Mouse (Mus musculus) embryonic facial prominence, embryonic 10.5 days (tissue): ENCODE data around the gene Lsg1. TPM values are rescaled to one million over a fixed set of nuclear protein-coding genes. Genes with fewer than 3 reads are reported as not detected.

Experiments
- DNase-seq: peaks from one replicate; pipeline ENCODE4 v3.0.0-alpha.2; 2017; ENCODE audit warnings: low spot score
- H3K27ac ChIP-seq: fragments of 300-500 bp; sonication (generic); replicated peaks from 2 replicates; pipeline ENCODE4 v1.5.1; 2016; ENCODE audit warnings: mild to moderate bottlenecking
- H3K27me3 ChIP-seq: fragments of 300-500 bp; sonication (generic); replicated peaks from 2 replicates; pipeline ENCODE4 v1.6.1; 2016; ENCODE audit warnings: low read depth, mild to moderate bottlenecking; ENCODE audit not compliant: poor library complexity, severe bottlenecking
- H3K36me3 ChIP-seq: fragments of 300-500 bp; sonication (generic); replicated peaks from 2 replicates; pipeline ENCODE4 v1.6.1; 2016; ENCODE audit warnings: mild to moderate bottlenecking, moderate library complexity
- H3K4me1 ChIP-seq: fragments of 300-500 bp; sonication (generic); 2 replicates; pipeline ENCODE4 v1.6.1; 2016
- H3K4me3 ChIP-seq: fragments of 300-500 bp; sonication (generic); 2 replicates; pipeline ENCODE4 v1.5.1; 2016; ENCODE audit warnings: mild to moderate bottlenecking, moderate library complexity
- H3K9me3 ChIP-seq: fragments of 300-500 bp; sonication (generic); 2 replicates; pipeline ENCODE4 v1.6.1; 2016; ENCODE audit warnings: mild to moderate bottlenecking
- WGBS: fragments of 180-500 bp; shearing (Covaris S2); methylation state at CpG from one replicate; pipeline ENCODE4 v1.1.7; 2016; 5-methylcytosine and 5-hydroxymethylcytosine counted together
- polyA plus RNA-seq: library from polyadenylated mRNA; unstranded; fragments of >200 nt; fragmentation: Nextera tagmentation; extraction: Ambion mirVana; gene quantifications from 2 replicates; pipeline ENCODE4 v1.2.1, GENCODE M21; 2016

Lsg1 gene
- polyA plus RNA-seq, 1 experiment from 2014 or later: 95.3 TPM

DNA sequence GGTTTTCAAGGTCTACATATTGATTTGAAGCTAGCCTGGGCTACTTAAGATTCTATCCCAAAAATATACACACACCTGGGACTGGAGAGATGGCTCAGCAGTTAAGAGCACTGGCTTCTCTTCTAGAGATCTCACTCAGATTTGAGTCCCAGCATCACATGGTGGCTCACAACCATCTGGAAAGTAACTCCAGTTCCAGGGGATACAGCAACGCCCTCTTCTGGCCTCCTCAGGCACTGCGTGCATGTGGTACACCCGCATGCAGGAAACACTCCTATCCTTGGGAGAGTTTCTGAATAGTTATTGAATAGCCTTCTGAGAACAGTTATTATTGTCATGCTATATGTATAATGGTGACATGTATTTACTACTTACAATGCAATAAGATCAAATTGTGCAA, 66.2 kb downstream of the Lsg1 start:
- Histone ChIP-seq H3K9me3 (no peaks in the 10 kb centered on the region), H3K4me1 (no peaks in the 10 kb centered on the region), H3K27ac (no peak overlapping the region), H3K27me3 (no peaks in the 10 kb centered on the region), H3K36me3 (peaks cover 44% of the 10 kb centered on the region), H3K4me3 (no peak overlapping the region)
- no peak for DNase-seq
- WGBS: 58% methylated on average over 3 of the region's 3 CpGs

DNA sequence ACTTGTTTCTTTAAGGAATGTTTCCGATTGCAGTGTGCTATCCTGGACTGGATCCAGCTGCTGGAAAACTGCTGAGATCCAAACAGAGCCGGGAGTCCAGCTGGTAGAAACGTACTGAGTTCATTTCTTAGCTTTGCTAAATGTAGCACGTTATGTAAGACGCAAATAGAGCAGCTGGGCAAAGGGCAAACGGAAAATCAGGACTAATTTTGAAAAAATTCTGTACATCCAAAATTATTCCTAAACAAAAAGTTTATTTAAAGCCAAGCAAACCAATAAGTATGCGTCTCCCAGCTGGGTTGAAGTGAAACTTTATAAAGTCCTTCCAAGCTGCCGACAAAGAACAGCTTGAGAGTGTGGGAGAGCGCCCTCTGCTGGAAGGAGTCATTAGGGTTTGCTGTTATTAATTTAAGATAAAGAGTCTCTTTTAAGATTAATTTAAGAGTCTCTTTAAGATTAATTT, 67.0 kb downstream of the Lsg1 start:
- 41% methylated on average over 9 of the region's 9 CpGs for WGBS
- peaks cover 46% of the 10 kb centered on the region for H3K36me3 ChIP-seq

DNA sequence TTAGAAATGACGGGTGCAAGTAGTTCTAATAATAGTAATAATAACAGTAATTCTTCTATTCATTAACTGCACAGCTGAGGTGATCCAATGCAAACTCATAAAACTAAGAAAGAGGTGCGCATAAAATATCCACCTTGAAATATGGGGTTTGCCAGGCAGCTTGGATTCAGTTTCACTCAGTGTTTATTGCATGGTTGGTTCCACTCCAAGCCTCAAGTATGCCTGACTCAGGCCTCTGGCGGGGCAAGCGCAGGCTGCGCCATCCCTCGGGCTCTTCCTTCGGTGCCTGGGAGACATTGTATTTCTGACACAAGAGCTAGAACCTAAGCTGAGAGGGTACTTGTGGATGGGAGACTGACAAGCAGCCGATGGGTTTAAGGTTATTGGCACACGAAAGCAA, 68.8 kb downstream of the Lsg1 start:
- H3K4me3 ChIP-seq: no peak overlapping the region
- WGBS: 86% methylated on average over 9 of the region's 9 CpGs
- peaks cover 2% of the 10 kb centered on the region; the same call in 1 of the 2 replicates for H3K4me1 ChIP-seq
- H3K27me3 ChIP-seq: no peaks in the 10 kb centered on the region
- no peak for DNase-seq
- no peak overlapping the region for H3K27ac ChIP-seq
- H3K36me3 ChIP-seq: peaks cover 47% of the 10 kb centered on the region
- peaks cover 6% of the 10 kb centered on the region; the same call in 1 of the 2 replicates for H3K9me3 ChIP-seq

More for the DNA sequence above, 67.0 kb downstream of the Lsg1 start:
- Histone ChIP-seq H3K27ac (no peak overlapping the region), H3K4me1 (no peaks in the 10 kb centered on the region), H3K27me3 (no peaks in the 10 kb centered on the region), H3K4me3 (no peak overlapping the region), H3K9me3 (peaks cover 3% of the 10 kb centered on the region; the same call in 1 of the 2 replicates)
- peak; percentile 75 for DNase-seq

DNA sequence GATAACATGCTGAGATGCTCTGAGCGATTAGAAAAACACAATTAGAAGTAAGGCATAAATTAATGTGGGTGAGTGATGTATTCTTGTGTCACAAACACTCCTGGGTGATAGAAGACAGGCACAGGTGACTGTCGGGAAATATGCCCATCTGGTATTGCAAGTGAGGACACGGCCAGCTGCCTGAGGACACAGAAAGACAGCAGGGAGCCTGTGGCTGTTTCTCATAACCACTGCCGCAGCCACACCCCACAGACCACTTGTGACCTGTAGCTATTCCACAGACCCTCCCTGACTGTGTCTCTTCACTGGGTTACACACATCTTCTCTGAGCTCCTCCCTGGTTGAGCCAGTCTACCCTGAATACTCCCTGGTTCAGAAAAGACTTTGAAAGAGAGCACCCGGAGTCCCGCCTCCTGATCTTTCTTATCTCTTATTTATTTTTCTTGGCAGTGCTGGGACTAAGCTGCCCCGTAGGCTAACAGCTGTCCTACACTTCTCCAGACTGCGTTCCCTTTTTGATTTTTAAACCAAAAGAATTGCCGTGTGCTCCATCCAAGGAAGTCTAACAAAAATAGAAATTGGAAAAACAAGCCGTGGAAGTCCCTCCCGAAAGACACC, 69.6 kb downstream of the Lsg1 start:
- Histone ChIP-seq H3K27me3 (no peaks in the 10 kb centered on the region), H3K27ac (no peak overlapping the region), H3K36me3 (peaks cover 41% of the 10 kb centered on the region), H3K4me1 (peaks cover 10% of the 10 kb centered on the region), H3K9me3 (peaks cover 6% of the 10 kb centered on the region; the same call in 1 of the 2 replicates), H3K4me3 (no peak overlapping the region)
- WGBS: 69% methylated on average over 11 of the region's 11 CpGs
- DNase-seq: no peak

DNA sequence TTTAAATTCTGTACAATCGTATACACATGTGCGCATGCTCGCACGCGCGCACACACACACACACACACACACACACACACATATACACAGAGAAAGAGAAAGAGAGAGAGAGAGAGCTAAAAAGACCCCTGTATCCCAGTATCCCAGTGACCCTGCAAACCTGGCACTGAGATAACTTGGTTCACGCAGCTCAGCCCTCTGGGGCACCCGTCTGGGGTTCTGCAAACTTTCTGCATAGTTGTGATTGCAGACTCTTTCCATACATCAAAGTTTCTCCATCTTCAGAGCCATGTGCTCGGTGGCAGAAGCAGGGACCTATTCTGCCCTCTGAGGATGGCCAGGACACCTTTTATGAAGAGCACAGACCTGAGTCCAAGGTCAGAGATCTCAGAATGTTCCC, 70.4 kb downstream of the Lsg1 start:
- 94% methylated on average over 9 of the region's 9 CpGs for WGBS
- no peak overlapping the region for H3K4me3 ChIP-seq

DNA sequence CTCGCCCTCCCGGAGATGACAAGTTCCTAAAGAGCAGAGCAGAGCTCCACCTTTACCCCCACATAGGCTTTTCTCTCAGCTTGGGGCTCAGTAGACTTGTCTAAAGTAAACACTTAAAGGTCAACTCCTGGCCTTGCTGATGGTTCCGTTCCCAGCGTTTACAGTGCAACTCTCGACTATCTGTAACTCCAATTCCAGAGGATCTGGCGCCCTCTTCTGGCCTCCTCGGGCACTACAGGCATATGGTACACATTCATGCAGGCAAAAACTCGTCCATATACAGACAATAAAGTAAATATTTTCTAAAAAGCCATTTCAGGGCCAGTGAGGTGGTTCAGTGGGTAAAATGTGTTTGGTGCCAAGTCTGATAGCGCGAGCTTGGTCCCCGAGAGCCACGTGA, 72.0 kb downstream of the Lsg1 start:
- peaks cover 28% of the 10 kb centered on the region for H3K4me1 ChIP-seq
- WGBS: 68% methylated on average over 12 of the region's 12 CpGs
- H3K36me3 ChIP-seq: peaks cover 33% of the 10 kb centered on the region
- peak; percentile 41 for DNase-seq
- peaks cover 6% of the 10 kb centered on the region; the same call in 1 of the 2 replicates for H3K9me3 ChIP-seq
- H3K27me3 ChIP-seq: no peaks in the 10 kb centered on the region
- no peak overlapping the region for H3K27ac ChIP-seq
- H3K4me3 ChIP-seq: no peak overlapping the region

More for the DNA sequence above, 70.4 kb downstream of the Lsg1 start:
- H3K4me1 ChIP-seq: peaks cover 18% of the 10 kb centered on the region
- H3K9me3 ChIP-seq: peaks cover 6% of the 10 kb centered on the region; the same call in 1 of the 2 replicates
- H3K27ac ChIP-seq: no peak overlapping the region
- H3K36me3 ChIP-seq: peaks cover 33% of the 10 kb centered on the region
- DNase-seq: no peak
- no peaks in the 10 kb centered on the region for H3K27me3 ChIP-seq

DNA sequence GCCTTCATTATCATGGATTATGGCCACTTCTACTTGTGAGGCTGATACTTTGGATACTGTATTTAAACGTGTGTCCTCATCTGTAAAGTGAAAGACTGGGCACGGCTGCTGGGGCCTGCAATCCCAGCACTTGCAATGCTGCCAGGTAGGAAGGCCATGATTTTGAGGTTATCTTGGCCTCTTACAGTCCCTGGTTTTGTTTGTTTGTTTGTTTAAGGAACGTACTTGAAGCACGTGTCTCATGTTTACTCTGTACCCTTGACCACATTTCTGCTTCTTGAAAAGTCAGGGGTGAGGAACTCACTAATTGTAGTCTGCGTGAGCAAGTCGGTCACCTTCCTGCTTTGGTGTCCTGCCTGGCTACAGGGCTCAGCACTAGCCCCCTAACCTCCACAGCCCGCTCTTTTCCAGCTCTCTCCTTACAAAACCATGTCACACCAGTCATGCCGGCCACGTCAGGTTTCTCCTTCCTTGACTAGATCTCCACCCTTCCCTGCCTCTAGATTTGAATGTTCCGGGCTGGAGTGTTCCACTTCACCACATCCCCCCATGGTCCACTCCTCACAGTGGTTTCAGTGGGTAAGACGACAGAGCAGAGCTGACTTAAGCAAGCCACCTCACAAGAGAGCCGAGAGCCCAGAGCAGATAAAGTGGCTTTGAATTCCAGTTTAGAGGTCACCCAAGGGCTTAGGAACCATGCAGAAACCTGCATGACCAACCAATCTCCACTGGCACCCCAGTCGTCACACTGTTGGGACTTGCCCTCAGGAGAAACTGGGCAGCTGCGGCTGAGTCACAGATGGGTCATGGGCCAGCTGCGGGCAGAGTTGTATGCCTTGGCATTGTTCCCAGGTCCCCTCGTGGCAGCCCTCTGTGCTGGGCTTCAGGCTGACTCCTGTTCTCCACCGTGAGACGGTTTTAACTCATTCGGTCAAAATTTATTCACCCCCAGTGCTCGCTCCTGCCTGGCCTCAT, 74.1 kb downstream of the Lsg1 start:
- peaks cover 6% of the 10 kb centered on the region; the same call in 1 of the 2 replicates for H3K9me3 ChIP-seq
- H3K4me3 ChIP-seq: no peak overlapping the region
- H3K27ac ChIP-seq: no peak overlapping the region
- peaks cover 33% of the 10 kb centered on the region for H3K36me3 ChIP-seq
- peaks cover 33% of the 10 kb centered on the region for H3K4me1 ChIP-seq
- DNase-seq: no peak
- no peaks in the 10 kb centered on the region for H3K27me3 ChIP-seq
- 82% methylated on average over 20 of the region's 20 CpGs for WGBS

DNA sequence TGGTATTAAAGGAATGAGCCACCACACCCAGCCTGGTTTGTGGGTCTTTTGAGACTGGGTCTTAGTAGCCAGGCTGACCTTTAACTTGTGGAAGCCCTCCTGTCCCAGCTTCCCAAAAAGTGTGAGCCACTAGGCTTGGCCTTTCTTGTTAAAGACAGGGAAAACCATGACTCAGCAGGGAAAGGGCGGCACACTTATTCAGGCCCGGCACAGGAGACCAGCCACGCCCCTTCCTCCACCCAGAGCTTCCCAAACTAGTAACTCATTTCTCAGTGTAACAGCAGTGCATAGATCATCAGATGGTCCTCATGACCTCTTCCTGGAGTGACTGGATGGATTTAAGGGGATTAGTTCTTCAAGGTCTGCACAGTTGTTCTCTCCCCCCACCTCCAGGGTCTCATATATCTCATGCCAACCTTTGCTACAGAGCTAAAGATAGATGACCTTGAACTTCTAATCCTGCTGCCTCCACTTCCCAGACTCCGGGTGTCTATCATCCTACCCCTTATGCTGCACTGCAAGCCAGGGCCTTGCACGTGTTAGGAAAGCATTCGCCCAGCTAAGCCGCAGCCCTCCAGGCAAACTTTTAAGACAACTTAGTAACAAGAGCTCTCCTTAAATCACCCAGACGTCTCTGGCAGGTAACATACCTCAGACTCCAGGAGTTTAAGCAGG, 74.9 kb downstream of the Lsg1 start:
- peaks cover 6% of the 10 kb centered on the region; the same call in 1 of the 2 replicates for H3K9me3 ChIP-seq
- H3K36me3 ChIP-seq: peaks cover 30% of the 10 kb centered on the region
- peak; percentile 35 for DNase-seq
- H3K4me1 ChIP-seq: peaks cover 33% of the 10 kb centered on the region
- no peak overlapping the region; the same call in 1 of the 2 replicates for H3K4me3 ChIP-seq
- 54% methylated on average over 8 of the region's 8 CpGs for WGBS
- no peaks in the 10 kb centered on the region for H3K27me3 ChIP-seq
- H3K27ac ChIP-seq: peak overlapping the region; percentile 35; the same call in 1 of the 2 replicates

DNA sequence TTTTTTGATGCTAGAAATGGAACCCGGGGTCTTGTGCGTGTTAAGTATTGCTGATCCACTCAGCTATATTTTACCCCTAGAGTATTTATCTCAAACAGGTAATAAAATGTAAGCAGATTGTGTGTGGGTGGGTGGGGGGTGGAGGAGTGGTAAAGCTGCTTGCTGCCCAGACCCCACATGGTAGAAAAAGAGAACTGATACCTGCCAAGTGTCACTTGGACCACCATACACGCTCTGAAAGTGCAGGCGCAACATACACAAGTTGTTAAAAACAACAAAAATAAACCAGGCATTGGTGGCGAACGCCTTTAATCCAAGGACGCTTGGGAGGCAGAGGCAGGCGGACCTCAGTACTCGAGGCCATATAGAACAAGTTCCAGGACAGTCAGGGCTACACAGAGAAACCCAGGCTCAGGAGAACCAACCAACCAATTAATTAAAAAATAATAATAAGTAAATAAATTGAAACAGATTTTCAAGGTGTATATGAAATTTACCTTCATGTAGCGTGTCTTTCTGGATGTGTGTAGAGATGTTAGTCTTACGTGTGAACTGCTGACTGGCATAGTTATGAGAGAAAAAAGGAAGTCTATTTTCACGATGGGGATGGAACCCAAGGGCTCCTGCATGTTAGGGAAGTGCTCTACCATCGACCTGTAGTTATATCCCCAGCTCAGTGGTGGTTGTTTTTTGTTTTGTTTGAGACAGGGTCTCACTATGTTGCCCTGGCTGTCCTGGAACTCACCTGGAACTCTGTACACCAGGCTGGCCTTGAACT, 75.6 kb downstream of the Lsg1 start:
- Histone ChIP-seq H3K27ac (peak overlapping the region; percentile 96; the same call in 1 of the 2 replicates), H3K9me3 (peaks cover 6% of the 10 kb centered on the region; the same call in 1 of the 2 replicates), H3K4me3 (peak overlapping the region; percentile 74), H3K27me3 (no peaks in the 10 kb centered on the region), H3K36me3 (peaks cover 29% of the 10 kb centered on the region), H3K4me1 (peaks cover 33% of the 10 kb centered on the region)
- no peak for DNase-seq
- 84% methylated on average over 13 of the region's 13 CpGs for WGBS

DNA sequence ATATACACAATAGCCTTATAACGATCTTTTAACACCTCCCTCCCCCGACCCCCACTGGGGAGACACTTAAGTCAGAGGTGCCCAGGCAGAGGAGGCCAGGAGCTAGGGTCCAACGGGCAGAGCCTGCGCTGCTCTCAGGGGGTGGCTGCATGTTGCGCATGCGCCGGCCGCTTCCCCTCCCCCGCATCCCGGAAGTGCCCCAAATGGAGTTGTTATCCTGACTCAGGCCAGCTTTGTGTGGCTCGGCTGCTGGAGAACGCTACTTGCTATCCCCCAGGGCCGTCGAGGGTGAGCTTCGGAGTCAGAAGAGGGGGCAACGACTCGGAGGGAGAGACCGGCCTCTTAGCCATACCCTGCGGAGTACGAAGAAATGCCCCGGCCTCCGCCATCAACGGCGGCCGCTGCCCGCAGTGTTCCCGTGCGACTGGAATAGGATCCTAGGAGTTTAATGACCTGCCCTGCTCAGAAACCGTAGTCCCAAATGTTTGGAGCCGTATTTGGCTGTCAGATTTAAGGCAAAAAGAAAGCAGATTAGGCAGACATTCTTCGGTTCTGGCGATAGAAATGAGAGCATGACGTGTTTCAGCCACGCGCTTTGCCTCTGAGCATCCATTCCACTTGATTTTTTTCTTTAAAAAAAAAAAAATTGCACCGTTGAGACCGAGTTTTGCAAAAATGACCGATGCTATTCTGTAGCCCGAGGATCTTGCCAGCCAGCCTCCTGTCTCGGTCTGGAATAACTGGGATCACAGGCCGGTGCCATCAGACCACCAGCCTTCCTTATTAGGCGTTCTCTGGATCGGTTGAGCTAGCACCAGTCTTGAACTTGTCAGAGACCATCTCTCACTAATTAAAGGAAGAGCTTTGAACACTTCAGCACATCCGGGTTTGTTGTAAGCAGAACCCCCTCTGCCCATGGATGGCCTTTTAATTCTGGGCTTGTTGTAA, 76.6 kb downstream of the Lsg1 start:
- H3K27me3 ChIP-seq: no peaks in the 10 kb centered on the region
- peak; percentile 92 for DNase-seq
- peak overlapping the region; percentile 96 for H3K27ac ChIP-seq
- H3K4me3 ChIP-seq: peak overlapping the region; percentile 74
- peaks cover 23% of the 10 kb centered on the region for H3K36me3 ChIP-seq
- H3K9me3 ChIP-seq: peaks cover 6% of the 10 kb centered on the region; the same call in 1 of the 2 replicates
- 6% methylated on average over 44 of the region's 44 CpGs for WGBS
- H3K4me1 ChIP-seq: peaks cover 33% of the 10 kb centered on the region
